Mouse (Mus musculus): ENCODE measurements around the gene Znrd1. TPM values are rescaled to one million over a fixed set of nuclear protein-coding genes. Genes with fewer than 3 reads are reported as not detected.

The Znrd1 gene
- polyA plus RNA-seq, 2 experiments from 2014 or later: 72.7 to 81.5 TPM

- ATAC-seq: no peak
Measured at GRCm38 (mm10) chr17:36970316-36970890, 12.0 kb upstream of the Znrd1 start.

- no peak for ATAC-seq
Measured at GRCm38 (mm10) chr17:36966875-36967274, 8.5 kb upstream of the Znrd1 start.

- no peak for ATAC-seq
Measured at GRCm38 (mm10) chr17:36961125-36961524, 2.8 kb upstream of the Znrd1 start.

DNA sequence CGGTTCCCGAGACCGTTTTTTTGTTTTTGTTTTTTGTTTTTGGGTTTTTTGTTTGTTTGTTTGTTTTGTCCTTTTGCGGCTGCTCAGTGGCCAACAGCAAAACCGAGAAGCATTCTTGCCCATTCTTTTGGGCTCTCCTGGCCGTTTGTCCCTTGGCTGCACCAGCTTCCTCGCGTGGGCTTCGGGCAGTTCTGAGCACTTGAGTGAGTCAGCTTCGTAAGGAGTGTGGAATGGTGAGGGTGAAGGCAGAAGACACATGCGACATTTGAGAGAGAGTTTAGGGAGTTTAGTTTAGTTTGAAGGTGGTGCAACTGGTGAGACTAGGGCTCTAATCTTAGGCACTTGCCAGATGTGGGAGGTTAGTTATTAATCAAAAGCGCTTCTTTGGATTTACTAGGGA lies 525 bp upstream of the Znrd1 start:
- no peak for ATAC-seq

DNA sequence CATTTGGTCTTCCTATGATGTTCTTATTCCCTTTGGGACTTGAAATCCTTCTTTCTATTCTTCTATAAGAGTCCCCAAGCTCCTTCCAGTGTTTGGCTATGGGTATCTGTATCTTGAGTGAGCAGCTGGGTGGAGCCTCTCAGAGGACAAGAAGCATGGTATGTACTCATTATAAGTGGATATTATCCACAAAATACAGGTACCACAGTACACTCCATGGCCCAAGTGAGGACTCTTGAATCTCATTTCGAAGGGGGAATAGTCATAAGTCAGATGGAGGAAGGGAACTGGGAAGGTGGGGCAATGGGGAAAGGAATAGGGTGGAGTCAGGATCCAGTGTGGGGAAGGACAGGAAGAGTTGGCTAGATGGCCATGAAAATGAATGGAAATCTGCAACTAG lies 5.3 kb downstream of the Znrd1 start:
- no peak for ATAC-seq

DNA sequence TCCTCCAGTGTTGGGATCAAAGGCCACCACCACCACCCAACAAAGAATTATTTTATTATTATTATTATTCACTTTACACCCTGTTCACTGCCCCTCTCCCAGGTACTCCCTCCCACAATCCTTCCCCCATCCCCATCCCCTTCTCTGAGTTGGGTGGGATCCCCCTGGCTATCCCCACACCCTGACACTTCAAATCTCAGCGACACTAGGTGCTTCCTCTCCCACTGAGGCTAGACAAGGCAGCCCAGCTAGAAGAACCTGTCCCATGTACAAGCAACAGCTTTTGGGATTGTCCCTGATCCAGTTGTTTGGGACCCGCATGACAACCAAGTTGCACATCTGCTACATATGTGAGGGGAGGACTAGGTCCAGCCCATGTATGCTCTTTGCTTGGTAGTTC lies 5.7 kb downstream of the Znrd1 start:
- no peak for ATAC-seq

- peak; percentile 96 for ATAC-seq
Measured at GRCm38 (mm10) chr17:36950981-36951947, 7.1 kb downstream of the Znrd1 start, which contains the start of gene Ppp1r11. Ppp1r11 (minus strand) TSS chr17:36951741.

DNA sequence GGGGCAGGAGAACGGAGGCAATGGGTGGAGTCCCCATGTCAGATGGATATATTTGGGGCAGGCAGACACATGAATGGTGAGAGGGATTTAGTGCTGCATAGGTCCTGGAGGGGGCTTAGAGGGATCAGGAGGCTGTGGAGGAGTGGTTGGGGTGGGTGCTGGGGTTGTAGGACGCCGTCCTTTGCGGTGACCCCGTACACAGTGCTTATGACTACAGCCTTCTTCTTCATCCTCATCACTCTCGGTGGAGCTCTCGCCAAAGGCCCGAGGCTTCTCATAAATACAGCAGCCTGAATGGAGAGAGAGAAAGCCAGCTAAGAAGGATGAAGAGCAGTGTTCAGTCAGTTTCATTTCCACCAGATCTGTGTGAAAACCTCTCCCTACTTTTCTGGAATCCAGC lies 9.1 kb downstream of the Znrd1 start:
- ATAC-seq: no peak

- no peak for ATAC-seq
Measured at GRCm38 (mm10) chr17:36948286-36948685, 10.1 kb downstream of the Znrd1 start.

- ATAC-seq: no peak
Measured at GRCm38 (mm10) chr17:36947051-36947819, 11.1 kb downstream of the Znrd1 start.

DNA sequence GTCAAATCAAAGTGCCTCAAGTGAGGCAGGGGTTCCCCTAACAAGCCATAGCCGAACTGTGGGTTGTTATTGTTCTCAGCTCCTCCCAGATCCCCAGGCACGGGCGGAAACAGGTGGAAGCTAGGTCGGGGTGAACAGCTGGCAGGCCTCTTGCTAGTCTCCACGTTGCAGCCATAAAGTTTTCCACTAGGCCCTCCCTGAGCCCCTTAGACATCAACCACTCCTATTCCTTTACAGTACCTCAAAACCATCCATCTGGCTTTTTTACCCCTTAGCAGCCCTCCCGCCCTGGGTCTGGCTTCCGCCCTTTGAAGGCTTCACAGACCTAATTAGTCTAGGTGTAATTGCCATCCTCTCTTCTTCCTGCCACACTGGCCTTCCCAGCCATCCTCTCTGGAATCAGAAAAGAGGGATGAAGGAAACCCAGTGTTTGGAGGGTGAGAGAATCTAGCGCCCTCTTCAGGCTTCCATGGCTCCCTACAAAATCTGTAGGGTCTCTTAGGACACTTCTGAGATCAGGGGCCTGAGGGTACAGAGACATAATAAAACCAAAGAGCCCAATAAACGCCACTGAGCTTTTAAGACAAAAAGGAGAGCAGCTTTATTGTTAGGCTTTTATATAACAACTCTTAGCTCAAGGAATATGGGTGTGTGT lies 14.1 kb downstream of the Znrd1 start:
- ATAC-seq: peak; percentile 20

DNA sequence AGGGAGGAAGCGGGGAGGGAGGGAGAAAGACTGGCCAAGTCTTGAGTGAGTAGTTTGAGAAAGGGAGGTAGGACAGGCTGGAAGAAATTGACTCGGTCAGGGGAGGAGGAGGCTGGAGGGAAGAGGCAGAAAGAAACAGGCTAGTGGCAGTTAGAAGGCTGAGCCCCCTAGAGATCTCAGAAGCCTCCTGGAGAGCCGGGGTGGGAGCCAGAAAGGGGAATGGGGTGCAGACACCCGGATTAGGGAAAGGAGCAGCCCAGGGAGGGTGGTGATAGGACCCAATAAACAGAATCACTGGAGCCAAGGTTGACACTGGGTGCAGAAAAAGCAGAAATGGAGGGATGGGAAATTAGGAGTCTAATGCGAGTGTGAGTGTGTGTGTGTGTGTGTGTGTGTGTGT lies 14.7 kb downstream of the Znrd1 start:
- no peak for ATAC-seq

DNA sequence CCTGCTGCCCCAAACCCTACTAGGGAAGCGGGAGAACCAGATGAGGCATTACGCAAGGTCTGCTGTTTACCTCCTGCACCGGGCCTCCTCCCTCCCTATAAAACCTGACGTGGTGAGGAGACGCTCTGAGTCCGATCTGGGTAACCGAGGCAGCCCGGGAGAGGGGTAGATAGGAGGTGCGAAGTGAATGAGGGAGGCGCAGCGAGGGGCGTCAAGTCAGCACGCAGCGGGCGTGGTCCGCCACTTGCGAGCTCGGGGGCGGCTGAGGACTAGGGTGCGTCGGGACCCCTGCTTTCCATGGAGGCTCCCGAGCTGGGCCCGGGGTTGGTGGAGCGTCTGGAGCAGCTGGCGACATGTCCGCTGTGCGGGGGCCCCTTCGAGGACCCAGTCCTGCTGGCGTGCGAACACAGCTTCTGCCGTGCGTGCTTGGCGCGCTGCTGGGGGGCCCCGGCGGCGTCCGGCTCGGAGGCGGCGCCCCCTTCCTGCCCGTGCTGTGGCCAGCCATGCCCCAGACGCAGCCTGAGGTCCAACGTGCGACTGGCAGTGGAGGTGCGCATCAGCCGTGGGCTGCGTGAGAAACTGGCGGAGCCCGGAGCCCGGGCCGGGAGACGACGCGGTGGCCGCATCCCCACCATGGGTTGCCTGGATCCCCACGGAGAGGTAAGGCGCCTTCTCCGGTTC lies 15.4 kb downstream of the Znrd1 start, which contains the start of gene Rnf39:
Rnf39 (plus strand) TSS at position 128 of the 681 bp plus-strand sequence.
- ATAC-seq: peak; percentile 12

GRCm38 (mm10) chr17:36942391-36942790 lies 16.0 kb downstream of the Znrd1 start:
- peak; percentile 70 for ATAC-seq

- no peak for ATAC-seq
Measured at GRCm38 (mm10) chr17:36938056-36938455, 20.3 kb downstream of the Znrd1 start.

DNA sequence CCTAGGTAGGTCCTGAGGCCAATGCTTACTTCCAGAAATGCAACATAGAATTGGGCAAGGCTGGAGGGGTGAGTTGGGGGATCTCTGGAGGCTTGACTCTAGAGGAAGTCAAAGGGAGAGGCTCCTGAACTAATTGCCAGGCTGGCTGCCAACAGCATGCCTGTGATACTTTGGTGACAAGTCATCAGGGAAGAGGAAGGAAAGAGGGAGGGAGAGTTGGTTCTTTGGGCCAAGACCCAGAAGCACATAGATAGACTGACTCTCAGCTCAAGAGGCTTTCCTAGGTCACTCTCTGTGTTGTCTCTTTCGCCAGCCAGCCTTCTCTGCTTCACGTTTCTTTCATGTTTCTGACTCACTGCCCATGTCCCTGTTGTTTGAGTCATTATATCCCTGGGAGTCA lies 26.6 kb downstream of the Znrd1 start:
- ATAC-seq: no peak

GRCm38 (mm10) chr17:36931130-36931529 lies 27.2 kb downstream of the Znrd1 start:
- no peak for ATAC-seq

- ATAC-seq: no peak
Measured at GRCm38 (mm10) chr17:36930233-36930632, 28.1 kb downstream of the Znrd1 start.

- no peak for ATAC-seq
Measured at GRCm38 (mm10) chr17:36929236-36929932, 29.0 kb downstream of the Znrd1 start.

DNA sequence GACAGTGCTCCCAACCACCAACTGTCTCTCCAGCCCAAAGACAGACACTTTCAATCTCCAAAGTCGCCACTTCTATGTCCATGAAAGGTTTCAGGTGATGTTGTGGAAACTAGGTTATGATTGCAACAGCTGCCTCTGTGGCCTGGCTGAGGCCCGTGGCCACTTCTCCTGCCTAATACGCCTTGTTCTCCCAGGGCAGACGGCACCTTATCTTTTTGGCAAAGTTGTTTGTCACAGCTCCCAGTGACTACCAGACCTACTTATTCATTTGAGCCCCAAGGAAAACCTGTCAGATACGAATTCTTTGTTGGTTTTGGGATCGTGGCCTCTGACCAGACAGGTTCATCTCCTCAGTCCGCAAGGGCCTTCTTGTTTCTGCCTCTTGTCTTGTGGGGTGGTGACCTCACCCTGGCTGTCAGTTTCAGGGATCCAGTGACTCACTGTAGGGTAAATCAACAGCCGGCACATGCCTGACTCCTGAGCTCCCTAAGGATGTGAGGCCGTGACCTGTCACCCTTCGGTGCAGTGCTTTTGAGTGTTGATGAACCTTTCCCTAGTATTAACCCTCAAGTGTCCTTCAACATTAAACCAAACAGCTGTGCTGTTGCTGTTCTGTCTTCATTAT lies 30.8 kb downstream of the Znrd1 start:
- no peak for ATAC-seq

DNA sequence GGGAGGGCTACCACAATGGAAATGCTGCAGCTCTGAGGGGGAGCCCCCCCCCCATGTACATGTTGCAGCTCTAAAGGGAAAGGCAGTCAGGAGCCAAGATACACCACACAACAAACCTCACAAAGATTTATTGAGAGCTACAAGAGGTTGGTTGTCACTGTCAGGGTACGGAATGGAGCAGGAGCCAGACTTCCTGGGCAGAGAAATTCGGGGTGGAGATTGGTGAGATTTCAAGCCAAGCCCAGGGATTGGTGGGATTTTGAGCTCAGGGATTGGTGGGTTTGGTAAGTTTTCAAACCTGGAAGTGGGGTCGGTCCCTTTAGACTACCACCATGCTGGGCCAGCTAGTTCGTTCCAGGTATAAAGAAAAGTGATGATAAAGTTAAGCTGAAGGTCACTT lies 34.9 kb downstream of the Znrd1 start:
- ATAC-seq: no peak
